Mouse (Mus musculus): ENCODE measurements around the gene Dlx1. TPM values are rescaled to one million over a fixed set of nuclear protein-coding genes. Genes with fewer than 3 reads are reported as not detected.

The Dlx1 gene
- total and polyA plus RNA-seq, 3 experiments, result 0.11 to 0.27 (median 0.21) TPM

GRCm38 (mm10) chr2:71544391-71545285 is 16.7 kb downstream of the Dlx1 start:
- Histone ChIP-seq H3K79me2 (replicated peaks; ENCODE audit: control insufficient read depth, extremely low read depth, insufficient read depth, poor library complexity, severe bottlenecking) (no peaks in the 10 kb centered on the region), H3K4me2 (ENCODE audit: insufficient read depth, low read depth, poor library complexity, severe bottlenecking) (no peak overlapping the region), H3K27ac (ENCODE audit: insufficient read depth, low read depth) (no peak overlapping the region), H3K9ac (ENCODE audit: insufficient read depth, low read depth) (no peak overlapping the region), H3K36me3 (replicated peaks in 1 of 2; ENCODE audit: control insufficient read depth in 1 of 2, insufficient read depth in 1 of 2, low read length in 1 of 2) (no peaks in the 10 kb centered on the region), H3K27me3 (replicated peaks) (no peaks in the 10 kb centered on the region), H3K9me3 (replicated peaks; ENCODE audit: low read length) (peaks cover 31% of the 10 kb centered on the region), H3K4me1 (ENCODE audit: control insufficient read depth in 1 of 2, insufficient read depth in 2 of 2) (no peaks in the 10 kb centered on the region), H3K4me3 (replicated peaks in 1 of 3; ENCODE audit: low read depth in 2 of 3, low read length in 2 of 3, poor library complexity in 1 of 3) (no peak overlapping the region)
- in situ Hi-C loops (cut with MboI; ENCODE audit: low pct_ligation_motif_present, low pct_unique_long_range_greater_than_20kb, low sequenced_read_pairs) (loop anchor here (25.0 kb wide), 1 partner anchor 257 kb away; no protein-coding TSS in a partner anchor), dilution Hi-C loops (cut with MboI; ENCODE audit: extremely low pct_ligation_motif_present, extremely low pct_unique_long_range_greater_than_20kb, low sequenced_read_pairs) (no loop called here)
- no peak for DNase-seq (ENCODE audit: extremely low read depth)
- no peak for TF ChIP-seq ELF1 (IDR thresholded peaks at IDR 0.05; ENCODE audit: low read depth, low read length)
- no peak for TF ChIP-seq HCFC1 (IDR thresholded peaks at IDR 0.05; ENCODE audit: low read depth, low read length)
- no peak for TF ChIP-seq NRF1 (IDR thresholded peaks at IDR 0.05; ENCODE audit: low read depth, low read length)
- TF ChIP-seq ETS1 (conservative IDR thresholded peaks at IDR 0.05; ENCODE audit: low read depth, low read length), result no peak
- no peak for TF ChIP-seq TCF12 (IDR thresholded peaks at IDR 0.05; ENCODE audit: low read depth, low read length)
- no peak for TF ChIP-seq NELFE (IDR thresholded peaks at IDR 0.05; ENCODE audit: low read depth, low read length)
- TF ChIP-seq MAZ (IDR thresholded peaks at IDR 0.05; ENCODE audit: low read depth, low read length), result no peak
- no peak for TF ChIP-seq CTCF (conservative IDR thresholded peaks at IDR 0.05 in 1 of 2, IDR thresholded peaks at IDR 0.05 in 1 of 2; ENCODE audit: low read depth in 2 of 2, low read length in 2 of 2)
- no peak for TF ChIP-seq IRF4 (IDR thresholded peaks at IDR 0.05; ENCODE audit: low read depth, low read length)
- TF ChIP-seq ZKSCAN1 (IDR thresholded peaks at IDR 0.05; ENCODE audit: borderline replicate concordance, low read depth, low read length), result no peak
- no peak for TF ChIP-seq USF2 (conservative IDR thresholded peaks at IDR 0.05; ENCODE audit: low read depth, low read length)
- no peak for TF ChIP-seq RCOR1 (conservative IDR thresholded peaks at IDR 0.05; ENCODE audit: low read depth, low read length)
- no peak for TF ChIP-seq GABPA (IDR thresholded peaks at IDR 0.05; ENCODE audit: insufficient replicate concordance, low read depth, low read length)
- no peak for TF ChIP-seq POLR2AphosphoS2 (IDR thresholded peaks at IDR 0.05; ENCODE audit: low read depth, low read length)
- no peak for TF ChIP-seq TBP (conservative IDR thresholded peaks at IDR 0.05; ENCODE audit: low read depth, low read length)

DNA sequence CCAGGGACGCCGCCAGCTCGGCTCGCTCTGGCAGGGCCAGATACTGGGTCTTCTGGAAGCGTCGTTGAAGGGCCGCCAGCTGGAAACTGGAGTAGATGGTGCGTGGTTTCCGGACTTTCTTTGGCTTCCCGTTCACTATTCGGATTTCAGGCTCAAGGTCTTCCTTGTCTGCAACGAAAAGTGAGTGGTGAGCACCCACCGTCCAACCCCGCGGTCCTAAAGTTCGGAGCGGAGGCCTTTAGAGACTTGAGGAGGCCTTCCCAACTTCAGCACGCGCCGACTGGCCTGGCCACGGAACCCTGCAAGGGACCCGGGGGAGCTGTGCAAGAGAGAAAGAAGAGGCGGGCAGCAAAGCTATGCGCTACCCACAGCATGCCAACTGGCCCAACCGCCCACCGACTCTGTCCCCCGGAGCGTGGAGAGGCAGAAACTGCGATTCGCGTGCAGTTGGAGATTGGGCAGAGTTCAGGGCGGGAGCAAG is 17.5 kb downstream of the Dlx1 start:
- in situ Hi-C loops (cut with MboI; ENCODE audit: low pct_ligation_motif_present, low pct_unique_long_range_greater_than_20kb, low sequenced_read_pairs) (loop anchor here (25.0 kb wide), 1 partner anchor 258 kb away; no protein-coding TSS in a partner anchor), dilution Hi-C loops (cut with MboI; ENCODE audit: extremely low pct_ligation_motif_present, extremely low pct_unique_long_range_greater_than_20kb, low sequenced_read_pairs) (no loop called here)
- Histone ChIP-seq H3K4me1 (ENCODE audit: control insufficient read depth in 1 of 2, insufficient read depth in 2 of 2) (peaks cover 0 to 5% of the 10 kb centered on the region in 2 experiments; a peak in 2 of 4 replicates), H3K4me2 (ENCODE audit: insufficient read depth, low read depth, poor library complexity, severe bottlenecking) (no peak overlapping the region), H3K27ac (ENCODE audit: insufficient read depth, low read depth) (no peak overlapping the region), H3K79me2 (replicated peaks; ENCODE audit: control insufficient read depth, extremely low read depth, insufficient read depth, poor library complexity, severe bottlenecking) (no peaks in the 10 kb centered on the region), H3K9me3 (replicated peaks; ENCODE audit: low read length) (peaks cover 31% of the 10 kb centered on the region), H3K4me3 (replicated peaks in 1 of 3; ENCODE audit: low read depth in 2 of 3, low read length in 2 of 3, poor library complexity in 1 of 3) (no peak overlapping the region), H3K36me3 (replicated peaks in 1 of 2; ENCODE audit: control insufficient read depth in 1 of 2, insufficient read depth in 1 of 2, low read length in 1 of 2) (no peaks in the 10 kb centered on the region), H3K9ac (ENCODE audit: insufficient read depth, low read depth) (no peak overlapping the region), H3K27me3 (replicated peaks) (no peaks in the 10 kb centered on the region)
- DNase-seq (ENCODE audit: extremely low read depth), result no peak
- TF ChIP-seq HCFC1 (IDR thresholded peaks at IDR 0.05; ENCODE audit: low read depth, low read length) (no peak), SIN3A (IDR thresholded peaks at IDR 0.05; ENCODE audit: low read length) (no peak), NELFE (IDR thresholded peaks at IDR 0.05; ENCODE audit: low read depth, low read length) (no peak), POLR2AphosphoS2 (IDR thresholded peaks at IDR 0.05; ENCODE audit: low read depth, low read length) (no peak), POLR2A (IDR thresholded peaks at IDR 0.05; ENCODE audit: low read depth, low read length) (no peak), ETS1 (conservative IDR thresholded peaks at IDR 0.05; ENCODE audit: low read depth, low read length) (no peak), CTCF (conservative IDR thresholded peaks at IDR 0.05 in 1 of 2, IDR thresholded peaks at IDR 0.05 in 1 of 2; ENCODE audit: low read depth in 2 of 2, low read length in 2 of 2) (no peak), CHD1 (IDR thresholded peaks at IDR 0.05; ENCODE audit: low read depth, low read length) (no peak), MAX (IDR thresholded peaks at IDR 0.05; ENCODE audit: low read length) (no peak), MAZ (IDR thresholded peaks at IDR 0.05; ENCODE audit: low read depth, low read length) (no peak), PAX5 (IDR thresholded peaks at IDR 0.05; ENCODE audit: low read length) (no peak), KAT2A (IDR thresholded peaks at IDR 0.05; ENCODE audit: insufficient replicate concordance, low read length) (no peak)
